ENCODE assay signal across 17 mouse cellular contexts in genomic region chr7:64586571-64586970, GRCm38 (mm10).
DNase-seq lines count a peak whose midpoint lies in the region; TF ChIP-seq lines count a peak whose summit lies in the region.
"Had no signal": no experiment of that assay in that cellular context is flagged by ENCODE, and none has a peak within 500 bp of the region (broad histone marks: within the 10 kb centered on the region; RNA-seq: fewer than 3 reads in every experiment).

No protein-coding gene starts in this region.

- peaks cover 18% of the 10 kb centered on the region for H3K4me1 ChIP-seq in cortical plate, adult 2 months (ENCODE audit: control insufficient read depth, insufficient read depth, low read length)
- H3K4me1 ChIP-seq: embryonic facial prominence, embryonic 13.5 days; embryonic facial prominence, embryonic 15.5 days had no signal

- TF ChIP-seq CTCF in left cerebral cortex, adult 2 months (IDR thresholded peaks at IDR 0.05), result no peak
- TF ChIP-seq CTCF in cortical plate, adult 2 months (IDR thresholded peaks at IDR 0.05; ENCODE audit: extremely low read depth, insufficient read depth, low read length), result no peak

- intact Hi-C loops in left cerebral cortex, adult 2 months (cut with DNase I), result loop anchor here (5.0 kb wide), 2 partner anchors 46 to 84 kb away; partner anchors contain the start of gene Apba2

- H3K4me3 ChIP-seq in left cerebral cortex, adult 2 months, result no peak overlapping the region
- no peak overlapping the region for H3K4me3 ChIP-seq in cortical plate, adult 2 months (ENCODE audit: insufficient read depth, low read length)
- H3K4me3 ChIP-seq: embryonic facial prominence, embryonic 13.5 days; embryonic facial prominence, embryonic 15.5 days; erythroblast, embryonic 14.5 days; forebrain, embryonic 10.5 days; forebrain, embryonic 12.5 days had no signal

- H3K27ac ChIP-seq in left cerebral cortex, adult 2 months, result peak overlapping the region; percentile 55
- peak overlapping the region; percentile 45; the same call in 1 of the 2 replicates for H3K27ac ChIP-seq in cortical plate, adult 2 months (ENCODE audit: insufficient read depth, low read length)
- H3K27ac ChIP-seq: embryonic facial prominence, embryonic 13.5 days; embryonic facial prominence, embryonic 15.5 days; forebrain, embryonic 10.5 days; forebrain, embryonic 12.5 days had no signal

- TF ChIP-seq POLR2A in cortical plate, adult 2 months (IDR thresholded peaks at IDR 0.05; ENCODE audit: extremely low read depth, insufficient read depth, low read length), result no peak

- DNase-seq in cerebellum, postnatal 14 days, result peak; percentile 56 to 66
- DNase-seq in cerebellum, adult 9-10 months, result no peak
- no peak for DNase-seq in left cerebral cortex, adult 2 months (ENCODE audit: extremely low spot score in 1 of 2, low spot score in 2 of 2)
- no peak for DNase-seq in left cerebral cortex, adult 11 months (ENCODE audit: low spot score)
- DNase-seq in heart, adult 18-20 months, result no peak
- DNase-seq: adrenal gland, adult 2 months; adrenal gland, postnatal 10 days; adrenal gland, postnatal 25 days; cerebellum, adult 11-12 months; cerebellum, postnatal 25 days; embryo, embryonic 11 days had no signal

Comparison
In these comparisons a context has a peak if more than half of its experiments do, and no peak if none do; other contexts are left out.
1. DNase-seq: peak in cerebellum, postnatal 14 days (2 of 2); none in cerebellum, adult 9-10 months (single experiment), left cerebral cortex, adult 2 months (0 of 2), left cerebral cortex, adult 11 months (single experiment) and heart, adult 18-20 months (0 of 2).